Mouse (Mus musculus) c-Kit-negative CD71-positive TER-119-positive erythroid progenitor cells, embryonic 14.5 days (primary cell): ENCODE results near the gene Akr1b3.
"Not testable (repeated sequence)": the region's sequence is repeated elsewhere in the genome, so short reads cannot be mapped to it uniquely, and the experiment has no call there.

Source experiments
- DNase-seq: peaks from one replicate; pipeline ENCODE4 v3.0.0-alpha.2; 2013; ENCODE audit warnings: low read depth, low spot score

Akr1b3 gene

DNA sequence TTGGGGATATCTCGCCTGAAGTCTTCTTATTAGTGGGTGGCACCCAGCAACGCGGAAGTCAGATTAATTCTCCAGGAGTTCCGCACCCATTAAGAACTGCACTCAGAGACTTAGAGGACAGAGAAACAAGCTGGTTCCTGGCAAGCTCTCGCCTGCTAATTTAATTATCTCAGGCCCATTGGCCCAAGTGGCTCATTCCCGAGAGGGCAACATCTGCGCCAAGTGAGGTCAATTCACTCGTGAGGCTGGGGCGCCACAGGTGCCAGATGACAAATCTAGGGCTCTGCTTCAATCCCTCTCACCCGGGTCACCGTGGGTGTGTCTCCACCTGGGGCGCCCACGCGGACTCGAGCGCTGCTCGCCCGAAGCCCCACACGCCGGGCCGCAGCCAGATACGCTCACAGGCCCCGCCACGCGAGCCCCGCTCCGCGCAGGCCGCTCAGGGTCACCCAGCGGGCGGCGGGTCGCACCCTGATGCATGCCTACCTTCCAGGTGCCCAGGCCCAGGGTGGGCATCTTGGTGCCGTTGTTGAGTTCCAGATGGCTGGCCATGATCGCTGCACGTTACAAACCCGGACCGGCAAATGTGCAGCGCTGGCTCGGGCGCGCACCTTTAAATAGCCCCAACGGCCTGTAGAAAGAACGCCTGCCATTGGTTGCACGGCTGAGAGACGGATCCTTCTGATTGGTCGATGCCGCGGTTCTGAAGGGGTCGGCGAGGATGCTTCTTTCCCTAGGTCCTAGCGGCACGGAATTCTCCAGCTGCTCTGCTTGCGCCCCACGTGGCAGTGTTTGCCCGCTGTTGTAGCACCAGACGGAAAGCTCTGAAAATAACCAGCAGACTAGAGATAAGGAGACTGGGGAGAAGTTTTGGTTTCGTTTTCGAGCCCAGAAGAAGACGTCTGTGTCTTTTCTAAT, at the start of gene Akr1b3:
Gene Akr1b3 (minus strand): TSS at position 625 of the 918 bp plus-strand sequence.
- DNase-seq = peak; percentile 40

- DNase-seq = no peak
These were observed 47.2 kb upstream of the Akr1b3 start for GRCm38 (mm10) chr6:34364217-34365136.

DNA sequence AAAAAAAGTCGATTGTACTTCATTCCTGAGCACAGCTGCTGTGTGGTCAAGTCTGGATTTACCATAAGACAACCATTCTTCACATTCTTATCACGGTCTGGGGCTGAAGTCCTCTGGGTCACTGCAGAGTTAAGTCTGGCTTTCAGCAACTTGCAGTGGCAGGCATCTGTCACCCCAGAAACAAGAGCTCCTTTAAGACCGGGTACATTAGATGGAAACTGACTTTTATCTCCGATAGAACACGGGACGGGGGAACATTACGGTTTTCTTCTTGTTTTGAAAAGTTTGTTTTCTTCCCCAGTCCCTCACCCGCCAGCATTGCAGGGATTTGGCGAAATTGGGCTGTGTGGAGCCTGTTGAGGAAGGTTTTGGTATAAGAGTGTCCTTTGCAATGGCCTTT, 38.6 kb upstream of the Akr1b3 start:
- no peak for DNase-seq

DNA sequence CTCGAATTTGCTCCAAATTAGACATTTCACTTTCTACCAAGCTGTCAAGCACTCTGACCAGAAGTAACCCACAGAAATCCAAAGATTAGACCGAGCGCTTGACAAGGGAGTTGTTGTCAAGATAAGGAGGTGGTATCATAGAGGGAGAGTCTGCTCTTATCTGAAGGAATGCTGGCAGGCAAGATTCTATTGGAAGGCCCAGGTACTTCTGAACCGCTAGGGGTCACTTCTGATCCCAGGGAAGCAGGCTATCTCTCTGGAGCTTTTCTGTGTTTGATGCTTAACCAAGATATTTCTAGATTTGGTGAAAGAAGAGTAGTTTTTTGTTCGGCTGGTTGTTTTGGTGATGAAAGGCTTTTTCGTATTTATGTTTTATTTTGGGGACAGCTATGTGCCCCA, 38.1 kb upstream of the Akr1b3 start:
- DNase-seq = no peak

GRCm38 (mm10) chr6:34354354-34355348, 37.4 kb upstream of the Akr1b3 start:
- DNase-seq = no peak

DNA sequence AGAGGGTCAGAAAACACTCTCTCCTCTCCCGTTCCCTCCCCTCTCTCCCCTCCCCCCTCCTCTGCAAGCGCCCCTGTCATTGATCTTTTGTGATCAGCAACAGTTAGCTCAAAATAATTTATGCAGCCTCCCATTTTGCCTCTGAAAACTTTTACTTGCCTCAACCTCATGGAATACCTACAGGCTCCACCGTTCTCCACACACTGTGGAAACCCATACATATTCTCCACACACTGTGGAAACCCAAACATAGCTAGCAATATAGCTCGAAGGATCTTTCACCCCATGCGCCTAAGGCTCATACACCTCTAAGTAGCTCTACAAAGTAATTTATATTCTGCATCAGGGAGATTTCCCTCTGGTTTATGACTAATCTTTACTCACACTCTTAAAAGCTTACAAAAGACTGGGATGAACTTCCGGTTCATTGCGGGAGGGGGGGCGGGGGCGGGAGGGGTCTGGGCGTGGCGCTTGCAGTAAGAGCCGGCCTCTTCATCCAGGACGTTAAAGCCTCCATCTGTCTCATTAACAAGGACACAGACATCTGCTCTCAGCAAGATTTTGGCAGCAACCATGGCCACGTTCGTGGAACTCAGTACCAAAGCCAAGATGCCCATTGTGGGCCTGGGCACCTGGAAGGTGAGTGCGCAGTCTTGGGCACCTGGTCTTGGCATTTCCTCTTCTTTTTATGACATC, 36.5 kb upstream of the Akr1b3 start, which contains the start of gene Akr1b8:
Gene Akr1b8 (plus strand): TSS at position 462 of the 696 bp plus-strand sequence.
- no peak for DNase-seq

GRCm38 (mm10) chr6:34352401-34352800, 35.1 kb upstream of the Akr1b3 start:
- no peak for DNase-seq

- not testable (repeated sequence) for DNase-seq
These were observed 34.2 kb upstream of the Akr1b3 start for GRCm38 (mm10) chr6:34351481-34351880.

DNA sequence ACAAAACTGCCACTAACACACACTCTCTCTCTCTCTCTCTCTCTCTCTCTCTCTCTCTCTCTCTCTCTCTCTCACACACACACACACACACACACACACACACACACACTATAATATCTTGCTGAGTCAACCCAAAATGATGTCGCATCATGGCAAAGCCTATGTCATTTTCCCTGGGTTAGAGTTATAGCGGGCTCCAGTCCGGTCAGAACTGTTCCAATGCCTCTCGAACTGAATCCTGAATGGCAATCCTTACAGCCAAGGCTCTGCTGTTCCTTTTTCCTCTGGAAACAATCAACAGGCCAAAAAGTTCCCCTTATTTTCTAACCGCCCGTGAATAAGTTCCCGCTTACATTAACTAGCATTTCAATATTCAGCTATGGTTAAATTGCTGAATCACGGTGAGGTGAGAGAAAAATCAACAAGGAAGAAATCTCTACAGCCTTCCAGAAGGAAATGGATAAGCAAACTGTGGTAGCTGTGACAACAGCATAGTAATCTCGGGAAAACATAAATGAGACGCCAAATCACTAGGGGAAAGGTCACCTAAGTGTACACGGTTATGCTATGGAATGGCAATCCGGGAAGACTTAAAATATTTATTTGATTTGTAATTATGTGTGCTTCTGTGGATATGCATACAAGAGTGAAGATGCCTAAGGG, 32.9 kb upstream of the Akr1b3 start:
- DNase-seq = no peak

DNA sequence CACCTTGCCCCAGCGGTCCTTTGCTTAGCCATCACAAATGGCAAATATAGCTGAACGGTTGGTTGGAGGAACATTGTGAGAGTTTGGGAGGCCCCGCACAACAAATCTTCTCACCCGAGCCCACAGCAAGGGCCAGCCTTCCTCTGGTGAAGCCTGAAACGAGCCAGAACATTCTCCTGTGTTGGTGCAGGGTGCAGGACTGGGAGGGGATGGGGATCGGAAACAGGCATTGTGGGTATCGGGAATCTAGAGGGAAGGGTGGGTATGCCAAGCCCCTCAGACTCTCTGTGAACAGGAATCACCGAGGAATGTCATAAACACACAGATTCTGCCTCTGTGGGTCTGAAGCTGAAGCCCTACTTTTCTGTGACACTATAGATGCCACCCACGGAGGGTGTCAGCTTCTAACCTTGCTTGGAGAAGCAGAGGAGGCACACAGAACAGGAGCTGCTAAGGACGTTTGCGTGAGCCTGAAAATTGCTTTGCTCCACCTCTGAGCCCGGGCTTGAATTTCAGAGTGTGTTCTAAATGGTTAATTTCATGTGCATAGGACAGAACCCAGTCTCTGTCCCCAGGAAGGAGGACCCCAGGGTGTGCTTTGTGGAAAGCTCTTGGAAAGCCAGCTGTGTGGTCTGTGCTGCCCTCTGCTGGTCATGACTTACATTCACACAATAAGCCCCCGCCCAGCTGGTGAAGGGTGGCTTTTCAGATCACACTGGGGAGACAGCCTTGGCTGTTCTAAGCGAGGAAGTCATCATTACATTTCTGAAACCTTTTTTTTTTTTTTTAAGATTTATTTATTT, 29.0 kb upstream of the Akr1b3 start:
- DNase-seq = peak; percentile 12

- no peak for DNase-seq
These were observed 27.7 kb upstream of the Akr1b3 start for GRCm38 (mm10) chr6:34344935-34345334.

DNA sequence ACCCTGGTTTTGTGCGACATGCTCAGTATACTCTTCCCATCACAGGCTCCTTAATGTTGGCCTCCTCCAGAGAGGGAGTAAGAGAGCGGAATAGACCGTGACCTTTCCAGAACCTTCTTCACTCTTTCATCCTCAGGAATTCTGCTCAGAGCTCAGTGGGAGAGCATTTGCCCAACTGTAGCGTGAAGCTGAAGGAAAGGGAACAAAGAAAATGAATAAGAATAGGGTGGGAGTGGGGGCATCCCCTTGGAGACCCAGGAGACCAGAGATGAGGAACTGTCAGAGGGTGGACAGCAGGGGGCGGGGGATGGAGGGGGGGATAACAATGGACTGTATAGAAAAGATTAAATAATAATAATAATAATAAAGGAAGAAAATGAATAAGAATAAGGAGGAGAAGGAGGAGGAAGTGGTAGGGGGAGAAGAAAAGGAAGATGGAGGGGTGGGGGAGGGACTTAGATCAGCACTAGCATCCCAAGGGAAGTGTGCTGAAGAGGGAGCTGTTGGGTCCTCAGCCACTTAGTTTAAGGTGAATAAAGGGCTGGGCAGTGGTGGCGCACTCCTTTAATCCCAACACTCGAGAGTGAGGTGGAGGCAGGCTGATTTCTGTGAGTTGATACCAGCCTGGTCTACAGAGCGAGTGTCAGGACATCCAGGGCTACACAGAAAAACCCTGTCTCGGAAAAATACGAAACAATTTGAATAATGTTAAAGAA, 27.0 kb upstream of the Akr1b3 start:
- no peak for DNase-seq

DNA sequence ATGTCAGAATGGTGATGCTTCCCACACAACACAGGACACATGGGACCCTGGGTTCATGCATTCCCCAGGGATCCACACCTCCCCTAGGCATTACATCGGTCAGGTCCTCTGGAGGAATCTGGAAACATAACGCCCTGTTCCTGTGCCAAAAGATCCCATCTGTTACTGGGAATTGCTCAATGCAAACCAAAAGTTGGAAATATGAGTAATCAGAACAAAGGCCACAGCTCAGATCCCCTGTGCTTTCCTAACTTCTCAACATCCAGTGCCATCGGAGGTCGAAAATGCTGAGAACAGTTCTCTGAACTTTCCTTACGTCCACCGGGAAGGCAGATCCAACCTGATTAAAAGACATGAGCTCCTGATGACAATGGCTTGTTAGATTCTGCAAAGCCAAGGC, 26.1 kb upstream of the Akr1b3 start:
- no peak for DNase-seq

DNA sequence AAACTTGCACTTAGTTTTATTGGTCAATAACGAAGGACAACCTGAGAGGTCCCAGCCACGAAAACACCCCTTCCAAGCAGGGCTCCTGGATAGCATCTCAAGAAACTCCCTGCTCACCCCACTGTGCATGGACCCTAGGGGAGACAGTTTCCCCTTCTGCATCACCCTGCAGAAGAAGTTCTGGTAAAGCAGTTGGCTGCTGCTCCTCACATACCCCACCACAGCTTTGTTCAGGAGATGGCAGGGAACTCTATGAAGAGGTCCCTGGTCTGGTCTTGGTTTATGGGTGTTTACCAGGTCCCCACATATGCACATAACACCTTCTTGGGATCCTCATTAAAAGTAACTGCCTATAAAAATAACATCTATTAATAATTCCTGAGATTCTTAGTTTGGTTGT, 25.2 kb upstream of the Akr1b3 start:
- no peak for DNase-seq

GRCm38 (mm10) chr6:34341991-34342390, 24.7 kb upstream of the Akr1b3 start:
- DNase-seq = no peak

GRCm38 (mm10) chr6:34337799-34338198, 20.5 kb upstream of the Akr1b3 start:
- DNase-seq = no peak

- no peak for DNase-seq
These were observed 17.4 kb upstream of the Akr1b3 start for GRCm38 (mm10) chr6:34334673-34335072.

GRCm38 (mm10) chr6:34331804-34332203, 14.5 kb upstream of the Akr1b3 start:
- not testable (repeated sequence) for DNase-seq
